Mouse (Mus musculus): ENCODE data around the gene Rflnb. TPM values are rescaled to one million over a fixed set of nuclear protein-coding genes. Genes with fewer than 3 reads are reported as not detected.
"Not testable (repeated sequence)": the region's sequence is repeated elsewhere in the genome, so short reads cannot be mapped to it uniquely, and the experiment has no call there.

Gene Rflnb
- total and polyA plus RNA-seq, 2 experiments from 2014 or later = 16.4 to 24.1 TPM

DNA sequence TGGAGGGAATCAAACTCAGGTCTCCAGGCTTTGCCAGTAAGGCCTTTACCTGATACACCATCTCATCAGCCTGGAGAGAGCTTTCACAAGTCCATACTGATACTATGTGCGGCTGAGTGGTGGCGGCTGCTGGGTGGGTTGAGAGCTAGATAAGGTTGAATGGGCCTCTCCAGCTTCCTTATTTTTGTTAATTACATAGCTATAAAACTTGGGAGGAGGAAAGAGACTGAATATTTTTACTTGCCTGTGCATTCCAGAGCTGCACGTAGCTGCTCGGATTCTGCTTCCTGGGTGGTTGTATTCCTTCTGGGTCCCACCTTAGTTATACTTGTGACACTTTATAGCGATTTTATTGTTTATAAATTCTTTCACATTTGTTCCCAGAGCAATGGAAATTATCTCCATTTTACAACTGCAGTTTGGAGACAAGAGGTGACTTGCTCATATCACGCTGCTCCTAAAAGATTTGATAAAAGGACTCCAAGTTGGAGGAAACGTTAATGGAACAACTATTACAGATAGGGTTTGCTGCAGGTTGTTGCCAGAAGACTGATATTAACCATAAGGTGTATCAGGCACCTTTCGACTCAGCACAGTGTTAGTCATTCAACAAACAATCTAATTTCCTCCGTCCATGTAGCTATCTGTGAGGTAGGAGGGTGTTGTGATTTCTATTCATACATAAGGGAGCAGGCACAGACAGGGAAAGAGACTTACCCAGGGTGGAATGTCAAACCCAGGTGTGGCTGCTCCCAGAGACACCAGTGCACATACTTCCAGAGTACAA, 16.6 kb downstream of the Rflnb start:
- Histone ChIP-seq H3K9me3 (replicated peaks; ENCODE audit: control insufficient read depth, low read length) (no peaks in the 10 kb centered on the region), H3K4me1 (ENCODE audit: control insufficient read depth, insufficient read depth) (no peaks in the 10 kb centered on the region), H3K4me3 (ENCODE audit: low read depth, low read length) (no peak overlapping the region), H3K36me3 (replicated peaks; ENCODE audit: control insufficient read depth, insufficient read depth, low read length) (no peaks in the 10 kb centered on the region), H3K27ac (ENCODE audit: low read depth) (no peak overlapping the region), H3K27me3 (ENCODE audit: control insufficient read depth, insufficient read depth, low read length) (no peaks in the 10 kb centered on the region), H3K4me2 (ENCODE audit: low read depth, low read length) (no peak overlapping the region), H3K9ac (replicated peaks; ENCODE audit: low read depth, low read length) (no peak overlapping the region)
- 51% methylated on average over 9 of the region's 9 CpGs for WGBS
- TF ChIP-seq CTCF (IDR thresholded peaks at IDR 0.05; ENCODE audit: low read depth) (no peak), EP300 (IDR thresholded peaks at IDR 0.05; ENCODE audit: low read depth) (no peak)
- DNase-seq (ENCODE audit: low spot score) (no peak), ATAC-seq (ENCODE audit: insufficient read depth, low read depth) (no peak)

DNA sequence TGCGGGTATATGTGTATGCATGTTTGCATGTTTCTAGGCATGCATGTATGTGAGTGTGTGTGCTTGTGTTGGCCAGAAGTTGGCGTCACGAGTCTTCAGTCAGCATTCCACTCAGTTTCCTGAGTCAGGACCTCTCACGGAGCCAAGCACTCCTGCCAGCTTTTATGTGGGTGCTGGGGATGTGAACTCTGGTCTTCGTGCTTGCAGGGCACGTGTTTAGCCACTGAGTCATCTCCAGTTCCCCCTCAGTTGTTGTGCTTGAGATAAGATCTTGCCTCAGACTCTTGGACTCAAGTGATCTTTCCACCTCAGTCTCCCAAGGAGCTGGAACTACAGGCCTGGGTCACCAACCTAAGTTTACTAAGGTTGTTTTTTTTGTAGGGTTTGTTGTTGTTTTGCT, 18.5 kb downstream of the Rflnb start:
- no peak overlapping the region for H3K4me2 ChIP-seq (ENCODE audit: low read depth, low read length)
- no peak overlapping the region for H3K9ac ChIP-seq (replicated peaks; ENCODE audit: low read depth, low read length)
- H3K4me1 ChIP-seq (ENCODE audit: control insufficient read depth, insufficient read depth) = no peaks in the 10 kb centered on the region
- H3K9me3 ChIP-seq (replicated peaks; ENCODE audit: control insufficient read depth, low read length) = no peaks in the 10 kb centered on the region
- no peak overlapping the region for H3K4me3 ChIP-seq (ENCODE audit: low read depth, low read length)
- DNase-seq (ENCODE audit: low spot score) (no peak), ATAC-seq (ENCODE audit: insufficient read depth, low read depth) (no peak)
- TF ChIP-seq CTCF (IDR thresholded peaks at IDR 0.05; ENCODE audit: low read depth) (no peak), EP300 (IDR thresholded peaks at IDR 0.05; ENCODE audit: low read depth) (no peak)
- no peak overlapping the region for H3K27ac ChIP-seq (ENCODE audit: low read depth)
- no peaks in the 10 kb centered on the region for H3K36me3 ChIP-seq (replicated peaks; ENCODE audit: control insufficient read depth, insufficient read depth, low read length)
- WGBS = 76% methylated on average over 6 of the region's 6 CpGs
- no peaks in the 10 kb centered on the region for H3K27me3 ChIP-seq (ENCODE audit: control insufficient read depth, insufficient read depth, low read length)

DNA sequence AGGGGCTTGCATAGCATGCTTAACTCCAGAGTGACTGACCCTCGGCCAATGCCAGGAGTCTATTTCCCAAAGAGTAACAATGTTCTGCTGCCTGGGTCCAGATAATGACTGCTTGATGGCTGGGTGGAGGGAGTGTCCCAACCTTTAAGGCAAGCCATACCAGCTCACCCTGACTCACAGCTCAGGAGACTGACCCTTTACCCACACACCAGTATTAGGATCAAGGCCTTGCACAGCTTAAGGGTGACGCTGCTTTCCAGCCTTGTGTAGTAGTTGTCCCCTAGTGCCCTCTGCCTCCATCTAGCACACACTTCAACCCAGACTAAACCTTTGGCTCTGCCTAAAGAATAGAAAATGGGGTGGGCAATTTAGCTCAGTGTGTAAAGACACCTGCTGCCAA, 19.4 kb downstream of the Rflnb start:
- 82% methylated on average over 2 of the region's 2 CpGs for WGBS
- Histone ChIP-seq H3K9ac (replicated peaks; ENCODE audit: low read depth, low read length) (no peak overlapping the region), H3K9me3 (replicated peaks; ENCODE audit: control insufficient read depth, low read length) (no peaks in the 10 kb centered on the region), H3K4me3 (ENCODE audit: low read depth, low read length) (no peak overlapping the region), H3K36me3 (replicated peaks; ENCODE audit: control insufficient read depth, insufficient read depth, low read length) (no peaks in the 10 kb centered on the region), H3K27me3 (ENCODE audit: control insufficient read depth, insufficient read depth, low read length) (no peaks in the 10 kb centered on the region), H3K27ac (ENCODE audit: low read depth) (no peak overlapping the region), H3K4me2 (ENCODE audit: low read depth, low read length) (no peak overlapping the region), H3K4me1 (ENCODE audit: control insufficient read depth, insufficient read depth) (no peaks in the 10 kb centered on the region)
- no peak for ATAC-seq (ENCODE audit: insufficient read depth, low read depth)
- TF ChIP-seq CTCF (IDR thresholded peaks at IDR 0.05; ENCODE audit: low read depth) (no peak), EP300 (IDR thresholded peaks at IDR 0.05; ENCODE audit: low read depth) (no peak)
- DNase-seq (ENCODE audit: low spot score) = no peak

DNA sequence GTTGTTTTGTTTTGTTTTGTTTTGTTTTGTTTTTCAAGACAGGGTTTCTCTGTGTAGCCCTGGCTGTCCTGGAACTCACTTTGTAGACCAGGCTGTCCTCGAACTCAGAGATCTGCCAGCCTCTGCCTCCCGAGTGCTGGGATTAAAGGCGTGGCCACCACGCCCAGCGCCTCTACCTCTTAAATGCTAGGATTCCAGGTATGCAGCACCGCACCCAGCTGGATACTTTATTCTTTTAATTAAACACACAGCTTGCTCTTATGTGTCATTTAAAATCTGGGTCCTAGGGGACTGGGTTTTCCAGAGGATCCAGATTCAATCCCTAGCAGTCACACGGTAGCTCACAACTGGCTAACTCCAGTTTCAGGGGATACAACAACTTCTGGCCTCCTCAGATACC, 23.3 kb downstream of the Rflnb start:
- not testable (repeated sequence) for H3K4me1 ChIP-seq (ENCODE audit: control insufficient read depth, insufficient read depth); DNase-seq (ENCODE audit: low spot score); ATAC-seq (ENCODE audit: insufficient read depth, low read depth); H3K4me3 ChIP-seq (ENCODE audit: low read depth, low read length); H3K27ac ChIP-seq (ENCODE audit: low read depth); H3K36me3 ChIP-seq (replicated peaks; ENCODE audit: control insufficient read depth, insufficient read depth, low read length); H3K9me3 ChIP-seq (replicated peaks; ENCODE audit: control insufficient read depth, low read length); H3K4me2 ChIP-seq (ENCODE audit: low read depth, low read length); H3K9ac ChIP-seq (replicated peaks; ENCODE audit: low read depth, low read length)
- WGBS = 86% methylated on average over 7 of the region's 7 CpGs
- H3K27me3 ChIP-seq (ENCODE audit: control insufficient read depth, insufficient read depth, low read length) = peaks cover 10% of the 10 kb centered on the region

DNA sequence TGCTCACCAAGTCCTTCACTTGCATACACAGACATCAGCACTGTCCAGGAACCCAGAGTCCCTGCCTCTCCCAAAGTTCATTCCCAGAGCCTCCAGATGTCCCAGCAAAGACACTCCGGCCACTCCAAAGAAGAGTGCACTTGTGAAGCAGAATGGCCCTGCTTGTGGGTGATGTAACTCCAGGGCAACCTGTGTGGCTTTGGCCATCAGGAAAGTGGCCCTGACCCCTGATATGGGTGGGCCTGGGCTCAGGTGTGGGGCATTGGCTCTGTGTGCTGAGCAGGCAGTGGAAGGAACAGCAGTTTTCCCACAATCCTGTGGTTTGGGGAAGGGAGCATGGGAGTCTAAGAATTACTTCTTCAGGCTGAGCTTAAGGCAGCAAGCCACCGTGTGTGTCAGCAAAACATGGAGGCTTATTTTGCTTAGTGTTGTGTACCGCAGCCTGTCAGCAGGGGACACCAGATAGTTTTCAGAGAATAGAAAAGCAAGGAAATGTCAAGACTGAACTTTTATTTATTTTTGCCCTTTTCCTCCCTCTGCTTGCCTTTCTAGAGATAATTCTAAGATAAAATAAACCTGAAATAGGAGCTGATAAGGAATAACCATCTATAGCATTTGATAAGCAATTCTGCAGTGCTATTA, 26.2 kb downstream of the Rflnb start:
- ATAC-seq (ENCODE audit: insufficient read depth, low read depth) (no peak), DNase-seq (ENCODE audit: low spot score) (no peak)
- Histone ChIP-seq H3K9me3 (replicated peaks; ENCODE audit: control insufficient read depth, low read length) (no peaks in the 10 kb centered on the region), H3K27me3 (ENCODE audit: control insufficient read depth, insufficient read depth, low read length) (peaks cover 10% of the 10 kb centered on the region), H3K27ac (ENCODE audit: low read depth) (no peak overlapping the region), H3K36me3 (replicated peaks; ENCODE audit: control insufficient read depth, insufficient read depth, low read length) (no peaks in the 10 kb centered on the region), H3K9ac (replicated peaks; ENCODE audit: low read depth, low read length) (no peak overlapping the region), H3K4me1 (ENCODE audit: control insufficient read depth, insufficient read depth) (0 out of 2 replicates have a peak, but pooled peaks cover 4% of the 10 kb centered on the region), H3K4me3 (ENCODE audit: low read depth, low read length) (no peak overlapping the region), H3K4me2 (ENCODE audit: low read depth, low read length) (no peak overlapping the region)
- 41% methylated on average over 3 of the region's 3 CpGs for WGBS
- TF ChIP-seq CTCF (IDR thresholded peaks at IDR 0.05; ENCODE audit: low read depth) (peak; percentile 35), EP300 (IDR thresholded peaks at IDR 0.05; ENCODE audit: low read depth) (no peak)
